Mouse (Mus musculus) brain, adult 2 months (tissue): ENCODE data around the gene Lgals12.

Source experiments
- DNase-seq: peaks from one replicate; pipeline ENCODE4 v3.0.0; 2011; ENCODE audit warnings: low read depth, low spot score

The Lgals12 gene

GRCm38 (mm10) chr19:7583599-7583998 lies 23.4 kb downstream of the Lgals12 start:
- DNase-seq: no peak

- no peak for DNase-seq
Measured at GRCm38 (mm10) chr19:7583101-7583500, 23.9 kb downstream of the Lgals12 start.

- no peak for DNase-seq
Measured at GRCm38 (mm10) chr19:7581042-7581441, 26.0 kb downstream of the Lgals12 start.

- DNase-seq: no peak
Measured at GRCm38 (mm10) chr19:7577710-7578109, 29.3 kb downstream of the Lgals12 start.

- DNase-seq: no peak
Measured at GRCm38 (mm10) chr19:7576180-7576579, 30.8 kb downstream of the Lgals12 start.

- no peak for DNase-seq
Measured at GRCm38 (mm10) chr19:7569650-7570049, 37.3 kb downstream of the Lgals12 start.

GRCm38 (mm10) chr19:7568364-7568763 lies 38.6 kb downstream of the Lgals12 start:
- DNase-seq: no peak

- DNase-seq: peak; percentile 85
Measured at GRCm38 (mm10) chr19:7566826-7567225, 40.2 kb downstream of the Lgals12 start.

- DNase-seq: no peak
Measured at GRCm38 (mm10) chr19:7564457-7564856, 42.5 kb downstream of the Lgals12 start.

GRCm38 (mm10) chr19:7563676-7564075 lies 43.3 kb downstream of the Lgals12 start:
- no peak for DNase-seq

- DNase-seq: peak; percentile 42
Measured at GRCm38 (mm10) chr19:7562601-7563129, 44.3 kb downstream of the Lgals12 start.

GRCm38 (mm10) chr19:7561456-7561855 lies 45.5 kb downstream of the Lgals12 start:
- no peak for DNase-seq

- no peak for DNase-seq
Measured at GRCm38 (mm10) chr19:7559986-7560385, 47.0 kb downstream of the Lgals12 start.

GRCm38 (mm10) chr19:7558675-7559074 lies 48.3 kb downstream of the Lgals12 start:
- no peak for DNase-seq

GRCm38 (mm10) chr19:7557844-7558243 lies 49.1 kb downstream of the Lgals12 start:
- no peak for DNase-seq

GRCm38 (mm10) chr19:7557328-7557822 lies 49.6 kb downstream of the Lgals12 start, which contains the start of gene Pla2g16:
TSS of gene Pla2g16 (plus strand) at chr19:7557459.
- peak; percentile 80 for DNase-seq

- DNase-seq: no peak
Measured at GRCm38 (mm10) chr19:7556641-7557040, 50.4 kb downstream of the Lgals12 start.

GRCm38 (mm10) chr19:7554881-7555280 lies 52.1 kb downstream of the Lgals12 start:
- DNase-seq: no peak

GRCm38 (mm10) chr19:7553441-7553840 lies 53.6 kb downstream of the Lgals12 start:
- no peak for DNase-seq

GRCm38 (mm10) chr19:7552301-7552673 lies 54.7 kb downstream of the Lgals12 start:
- no peak for DNase-seq

GRCm38 (mm10) chr19:7551550-7552300 lies 55.3 kb downstream of the Lgals12 start:
- no peak for DNase-seq

- DNase-seq: no peak
Measured at GRCm38 (mm10) chr19:7548924-7549323, 58.1 kb downstream of the Lgals12 start.
